Mouse (Mus musculus) heart, embryonic 15.5 days (tissue): Measurements from ENCODE around the gene Ube2o. TPM values are rescaled to one million over a fixed set of nuclear protein-coding genes. Genes with fewer than 3 reads are reported as not detected.

Source experiments
- ATAC-seq: fragments of 200-750 bp; cut with Nextera tagmentation; replicated peaks from 2 replicates; pipeline ENCODE4 v1.8.0; 2017; ENCODE audit warnings: low read depth, moderate TSS enrichment; ENCODE audit not compliant: insufficient number of reproducible peaks, insufficient read depth, low FRiP score
- H3K27ac ChIP-seq: fragments of 300-500 bp; sonication (generic); 2 replicates; pipeline ENCODE4 v1.5.1; 2015; ENCODE audit warnings: mild to moderate bottlenecking, inconsistent platforms
- H3K27me3 ChIP-seq: fragments of 300-500 bp; sonication (generic); 2 replicates; pipeline ENCODE4 v1.6.1; 2015; ENCODE audit warnings: inconsistent platforms
- H3K36me3 ChIP-seq: fragments of 300-500 bp; sonication (generic); 2 replicates; pipeline ENCODE4 v1.6.1; 2015; ENCODE audit warnings: mild to moderate bottlenecking, inconsistent platforms
- H3K4me1 ChIP-seq: fragments of 300-500 bp; sonication (generic); replicated peaks from 2 replicates; pipeline ENCODE4 v1.6.1; 2015; ENCODE audit warnings: inconsistent platforms
- H3K4me2 ChIP-seq: fragments of 300-500 bp; sonication (generic); 2 replicates; pipeline ENCODE4 v1.6.1; 2015; ENCODE audit warnings: inconsistent platforms, mild to moderate bottlenecking, moderate library complexity
- H3K4me3 ChIP-seq: fragments of 300-500 bp; sonication (generic); 2 replicates; pipeline ENCODE4 v1.5.1; 2015; ENCODE audit warnings: mild to moderate bottlenecking, inconsistent platforms
- H3K9ac ChIP-seq: fragments of 300-500 bp; sonication (generic); 2 replicates; pipeline ENCODE4 v1.6.1; 2015; ENCODE audit warnings: mild to moderate bottlenecking, inconsistent platforms
- H3K9me3 ChIP-seq: fragments of 300-500 bp; sonication (generic); replicated peaks from 2 replicates; pipeline ENCODE4 v1.6.1; 2016; ENCODE audit warnings: inconsistent platforms
- WGBS: fragments of 180-500 bp; shearing (Covaris S2); methylation state at CpG from one replicate; pipeline ENCODE4 v1.1.7; 2015; ENCODE audit warnings: mixed read lengths; 5-methylcytosine and 5-hydroxymethylcytosine counted together
- polyA plus RNA-seq: library from polyadenylated mRNA; unstranded; fragments of >200 nt; fragmentation: Nextera tagmentation; extraction: Ambion mirVana; gene quantifications from 2 replicates; pipeline ENCODE4 v1.2.1, GENCODE M21; 2015

Ube2o gene
- polyA plus RNA-seq, 1 experiment from 2014 or later = 14.4 TPM

DNA sequence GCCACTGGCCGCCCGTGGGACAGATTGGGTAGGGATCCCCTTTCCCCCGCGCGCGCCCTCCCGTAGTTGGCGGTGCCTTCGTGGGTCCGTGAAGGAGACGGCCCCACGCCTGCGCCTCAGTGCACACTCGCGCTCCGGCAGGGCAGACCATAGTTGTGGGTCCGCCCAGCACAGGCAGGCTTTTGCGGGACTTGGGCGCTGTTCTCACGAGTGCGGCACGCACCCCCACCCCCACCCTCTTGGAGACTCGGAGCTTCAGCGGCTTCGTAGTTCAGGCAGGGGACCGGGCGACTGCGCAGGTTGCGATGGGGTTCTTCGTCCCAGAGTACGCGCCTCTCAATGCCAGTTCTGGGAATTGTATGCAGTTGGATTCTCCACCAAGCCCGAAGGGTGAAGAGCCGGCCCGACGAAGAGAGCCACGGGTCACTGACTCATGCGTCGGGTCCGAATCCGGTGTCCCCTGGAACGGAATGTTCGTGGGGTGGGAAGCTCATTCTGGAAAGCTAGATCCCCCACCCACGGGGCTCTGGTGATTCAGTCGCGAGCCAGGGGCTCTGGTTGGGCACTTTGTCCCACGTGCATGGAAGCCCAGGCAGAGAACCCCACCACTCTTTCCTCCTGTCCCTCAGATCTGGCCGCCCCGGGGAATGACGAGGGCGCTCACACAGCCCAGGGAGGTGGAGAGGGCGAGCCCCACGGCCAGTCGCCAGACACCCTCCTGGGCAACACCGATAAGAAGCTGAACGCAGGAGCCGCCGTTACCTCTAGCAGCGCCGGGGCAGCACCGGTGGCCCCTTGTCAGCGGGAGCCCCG, 47.7 kb downstream of the Ube2o start:
- Histone ChIP-seq H3K4me3 (peak overlapping the region; percentile 64), H3K27ac (0 out of 2 replicates have a peak overlapping the region, but pooled peaks have one; percentile 31), H3K36me3 (peaks cover 6% of the 10 kb centered on the region; the same call in 1 of the 2 replicates), H3K4me1 (peaks cover 41% of the 10 kb centered on the region), H3K4me2 (peak overlapping the region; percentile 98), H3K9me3 (no peaks in the 10 kb centered on the region), H3K9ac (peak overlapping the region; percentile 58), H3K27me3 (peaks cover 61% of the 10 kb centered on the region)
- no peak; the same call in 1 of the 2 replicates for ATAC-seq
- WGBS = under 1% methylated on average over 63 of the region's 63 CpGs

GRCm38 (mm10) chr11:116532810-116533338, 48.4 kb downstream of the Ube2o start:
- ATAC-seq = peak; percentile 63; the same call in 1 of the 2 replicates
- Histone ChIP-seq H3K4me3 (peak overlapping the region; percentile 64), H3K9ac (peak overlapping the region; percentile 58), H3K4me1 (peaks cover 41% of the 10 kb centered on the region), H3K36me3 (no peaks in the 10 kb centered on the region), H3K4me2 (peak overlapping the region; percentile 98), H3K27me3 (peaks cover 62% of the 10 kb centered on the region), H3K27ac (peak overlapping the region; percentile 31; the same call in 1 of the 2 replicates), H3K9me3 (no peaks in the 10 kb centered on the region)
- whole genome bisulfite sequencing = under 1% methylated on average over 50 of the region's 50 CpGs

DNA sequence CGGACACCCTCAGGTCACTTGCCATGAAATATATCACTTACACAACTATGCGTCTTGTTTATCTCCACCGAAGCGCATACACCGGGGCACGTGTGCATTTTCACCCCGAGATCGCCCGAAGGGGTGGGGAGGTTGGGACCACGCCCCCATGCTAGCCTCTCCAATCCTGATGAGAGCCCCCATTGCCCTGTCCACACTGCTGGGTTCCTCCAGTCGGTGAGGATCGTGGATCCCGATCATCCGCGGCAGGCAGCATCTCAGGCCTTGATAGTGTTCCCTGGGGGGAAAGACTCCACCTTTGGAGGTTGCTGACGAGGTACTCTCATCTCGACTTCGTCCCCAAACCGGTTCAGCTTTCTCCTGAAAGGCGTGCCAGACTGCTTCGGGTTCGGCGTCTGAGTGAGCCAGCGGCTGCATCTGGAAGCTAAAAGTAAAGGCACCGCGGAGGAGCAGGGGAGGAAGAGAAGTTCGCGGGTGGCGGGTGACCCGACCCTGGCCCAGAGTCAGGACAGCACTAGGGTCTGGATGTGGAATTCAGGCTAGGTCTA, 48.9 kb downstream of the Ube2o start:
- Histone ChIP-seq H3K9ac (peak overlapping the region; percentile 58), H3K36me3 (no peaks in the 10 kb centered on the region), H3K27me3 (peaks cover 65% of the 10 kb centered on the region), H3K27ac (peak overlapping the region; percentile 31; the same call in 1 of the 2 replicates), H3K4me3 (peak overlapping the region; percentile 64), H3K4me1 (peaks cover 41% of the 10 kb centered on the region), H3K4me2 (peak overlapping the region; percentile 98), H3K9me3 (no peaks in the 10 kb centered on the region)
- no peak for ATAC-seq
- under 1% methylated on average over 30 of the region's 30 CpGs for WGBS

- Histone ChIP-seq H3K27me3 (peaks cover 65% of the 10 kb centered on the region), H3K4me2 (peak overlapping the region; percentile 98), H3K4me3 (peak overlapping the region; percentile 64), H3K27ac (no peak overlapping the region), H3K9me3 (no peaks in the 10 kb centered on the region), H3K36me3 (no peaks in the 10 kb centered on the region), H3K9ac (peak overlapping the region; percentile 58; the same call in 1 of the 2 replicates), H3K4me1 (peaks cover 38% of the 10 kb centered on the region)
- ATAC-seq = no peak
- 2% methylated on average over 47 of the region's 48 CpGs for WGBS
Measured at GRCm38 (mm10) chr11:116531371-116532191, 49.7 kb downstream of the Ube2o start.

GRCm38 (mm10) chr11:116530187-116531147, 50.8 kb downstream of the Ube2o start, which contains the start of gene Sphk1:
TSS of gene Sphk1 (plus strand) at chr11:116530925.
- no peak for ATAC-seq
- 39% methylated on average over 11 of the region's 11 CpGs for WGBS
- H3K36me3 ChIP-seq = no peaks in the 10 kb centered on the region
- no peaks in the 10 kb centered on the region for H3K9me3 ChIP-seq
- peak within 1 kb of the TSS; percentile 31; the same call in 1 of the 2 replicates for H3K9ac ChIP-seq
- H3K4me1 ChIP-seq = peaks cover 38% of the 10 kb centered on the region
- peak within 1 kb of the TSS; percentile 64 for H3K4me3 ChIP-seq
- peaks cover 61% of the 10 kb centered on the region for H3K27me3 ChIP-seq
- H3K27ac ChIP-seq = peak within 1 kb of the TSS; percentile 21; the same call in 1 of the 2 replicates
- peak within 1 kb of the TSS; percentile 98 for H3K4me2 ChIP-seq

GRCm38 (mm10) chr11:116528636-116529320, 52.5 kb downstream of the Ube2o start:
- no peak overlapping the region for H3K9ac ChIP-seq
- H3K4me3 ChIP-seq = no peak overlapping the region
- peaks cover 49% of the 10 kb centered on the region for H3K27me3 ChIP-seq
- 82% methylated on average over 8 of the region's 8 CpGs for WGBS
- no peaks in the 10 kb centered on the region for H3K9me3 ChIP-seq
- ATAC-seq = no peak
- H3K4me1 ChIP-seq = peaks cover 44% of the 10 kb centered on the region
- H3K27ac ChIP-seq = no peak overlapping the region
- no peak overlapping the region for H3K4me2 ChIP-seq
- H3K36me3 ChIP-seq = no peaks in the 10 kb centered on the region

- Histone ChIP-seq H3K27me3 (0 out of 2 replicates have a peak, but pooled peaks cover 5% of the 10 kb centered on the region), H3K4me2 (no peak overlapping the region), H3K9me3 (no peaks in the 10 kb centered on the region), H3K9ac (no peak overlapping the region), H3K27ac (peak overlapping the region; percentile 73), H3K4me1 (peaks cover 22% of the 10 kb centered on the region), H3K4me3 (no peak overlapping the region), H3K36me3 (no peaks in the 10 kb centered on the region)
- ATAC-seq = peak; percentile 72
- 32% methylated on average over 5 of the region's 5 CpGs for WGBS
Measured at GRCm38 (mm10) chr11:116523699-116524189, 57.5 kb downstream of the Ube2o start.

- no peak overlapping the region for H3K4me3 ChIP-seq
- peaks cover 25% of the 10 kb centered on the region for H3K4me1 ChIP-seq
- no peaks in the 10 kb centered on the region for H3K9me3 ChIP-seq
- H3K4me2 ChIP-seq = peak overlapping the region; percentile 8; the same call in 1 of the 2 replicates
- no peak overlapping the region for H3K9ac ChIP-seq
- H3K27me3 ChIP-seq = 0 out of 2 replicates have a peak, but pooled peaks cover 4% of the 10 kb centered on the region
- no peaks in the 10 kb centered on the region for H3K36me3 ChIP-seq
- WGBS = 31% methylated on average over 16 of the region's 16 CpGs
- ATAC-seq = no peak; the same call in 1 of the 2 replicates
- peak overlapping the region; percentile 73 for H3K27ac ChIP-seq
Measured at GRCm38 (mm10) chr11:116522886-116523698, 58.2 kb downstream of the Ube2o start.

DNA sequence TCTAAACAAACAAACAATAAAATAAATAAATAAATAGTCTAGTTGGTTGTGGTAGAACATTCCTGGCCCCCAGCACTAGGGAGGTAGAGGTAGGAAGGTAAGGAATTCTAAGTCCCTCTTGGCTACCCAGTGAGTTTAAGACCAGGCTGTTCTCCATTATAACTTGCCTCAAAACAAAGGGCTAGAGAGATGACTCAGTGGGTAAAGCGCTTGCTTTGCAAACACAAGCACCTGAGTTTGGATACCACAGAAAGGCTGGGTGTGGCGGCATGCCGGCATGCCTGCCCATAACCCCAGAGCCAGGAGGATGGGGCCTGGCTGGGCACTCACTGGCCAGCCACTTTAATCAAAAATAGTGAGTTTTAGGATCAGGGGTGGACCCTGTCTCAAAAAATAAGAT, 59.2 kb downstream of the Ube2o start:
- 84% methylated on average over 3 of the region's 3 CpGs for whole genome bisulfite sequencing
- H3K27ac ChIP-seq = no peak overlapping the region
- no peak for ATAC-seq

More for the DNA sequence above, 59.2 kb downstream of the Ube2o start:
- no peaks in the 10 kb centered on the region for H3K36me3 ChIP-seq
- no peak overlapping the region for H3K9ac ChIP-seq
- no peaks in the 10 kb centered on the region for H3K27me3 ChIP-seq
- no peak overlapping the region for H3K4me2 ChIP-seq
- H3K4me1 ChIP-seq = peaks cover 25% of the 10 kb centered on the region
- no peaks in the 10 kb centered on the region for H3K9me3 ChIP-seq
- no peak overlapping the region for H3K4me3 ChIP-seq
